Mouse (Mus musculus) cortical plate, adult 2 months (tissue): Measurements from ENCODE around the gene Lbp. TPM values are rescaled to one million over a fixed set of nuclear protein-coding genes. Genes with fewer than 3 reads are reported as not detected.
A peak's percentile ranks its signal among the peaks of the same experiment; 100 is the strongest.

Experiments used
- H3K27ac ChIP-seq: fragments of 200-500 bp; 2 replicates; pipeline ENCODE4 v1.5.1; 2012; ENCODE audit warnings: low read length, control low read depth, inconsistent platforms; ENCODE audit not compliant: insufficient read depth
- H3K4me1 ChIP-seq: fragments of 200-500 bp; 2 replicates; pipeline ENCODE4 v1.6.1; 2011; ENCODE audit warnings: low read length; ENCODE audit not compliant: control insufficient read depth, insufficient read depth
- H3K4me3 ChIP-seq: fragments of 200-500 bp; 2 replicates; pipeline ENCODE4 v1.5.1; 2011; ENCODE audit warnings: mild to moderate bottlenecking, low read length, control low read depth; ENCODE audit not compliant: insufficient read depth
- CTCF ChIP-seq: fragments of 200-500 bp; IDR thresholded peaks from 2 replicates; pipeline ENCODE4 v1.5.1; 2011; ENCODE audit warnings: mild to moderate bottlenecking, control low read depth, low read length; ENCODE audit not compliant: insufficient read depth; ENCODE audit errors: extremely low read depth
- POLR2A ChIP-seq: fragments of 200-500 bp; IDR thresholded peaks from 2 replicates; pipeline ENCODE4 v1.6.1; 2011; ENCODE audit warnings: mild to moderate bottlenecking, low read length, control low read depth; ENCODE audit not compliant: insufficient read depth; ENCODE audit errors: extremely low read depth
- polyA plus RNA-seq: library from polyadenylated mRNA; depleted of rRNA; stranded (reverse); fragments of >200 nt; gene quantifications from 2 replicates; pipeline ENCODE4 v1.2.3, GENCODE M21; 2012; rRNA removed

Lbp gene
- polyA plus RNA-seq: 1.5 and 5.0 TPM in 2 replicates

- no peak for TF ChIP-seq CTCF
- no peak for TF ChIP-seq POLR2A
- H3K27ac ChIP-seq: no peak within 1 kb of the TSS
- no peak within 1 kb of the TSS for H3K4me3 ChIP-seq
- peaks cover 2% of the 10 kb centered on the region for H3K4me1 ChIP-seq
Measured at GRCm38 (mm10) chr2:158305948-158306695, at the start of gene Lbp. Lbp (plus strand) TSS chr2:158306493.

GRCm38 (mm10) chr2:158256894-158257293 lies 49.4 kb upstream of the Lbp start:
- H3K4me1 ChIP-seq: no peaks in the 10 kb centered on the region
- H3K4me3 ChIP-seq: no peak overlapping the region
- H3K27ac ChIP-seq: no peak overlapping the region
- TF ChIP-seq POLR2A (no peak), CTCF (no peak)

- TF ChIP-seq POLR2A: no peak
- H3K4me3 ChIP-seq: no peak within 1 kb of the TSS
- no peak within 1 kb of the TSS for H3K27ac ChIP-seq
- H3K4me1 ChIP-seq: no peaks in the 10 kb centered on the region
Measured at GRCm38 (mm10) chr2:158258005-158258418, 48.3 kb upstream of the Lbp start, which contains the start of gene Bpi. Bpi (plus strand) TSS chr2:158258094.

- Histone ChIP-seq H3K4me3 (no peak overlapping the region), H3K27ac (no peak overlapping the region), H3K4me1 (no peaks in the 10 kb centered on the region)
- TF ChIP-seq POLR2A (no peak), CTCF (peak; percentile 58)
Measured at GRCm38 (mm10) chr2:158258781-158259180, 47.5 kb upstream of the Lbp start.

GRCm38 (mm10) chr2:158259498-158259897 lies 46.8 kb upstream of the Lbp start:
- peaks cover 2% of the 10 kb centered on the region; the same call in 1 of the 2 replicates for H3K4me1 ChIP-seq
- TF ChIP-seq POLR2A: no peak
- TF ChIP-seq CTCF: no peak
- no peak overlapping the region for H3K4me3 ChIP-seq
- no peak overlapping the region for H3K27ac ChIP-seq

GRCm38 (mm10) chr2:158264877-158265276 lies 41.4 kb upstream of the Lbp start:
- Histone ChIP-seq H3K4me3 (no peak overlapping the region), H3K4me1 (peaks cover 3% of the 10 kb centered on the region; the same call in 1 of the 2 replicates), H3K27ac (no peak overlapping the region)
- TF ChIP-seq POLR2A: no peak
- no peak for TF ChIP-seq CTCF

GRCm38 (mm10) chr2:158270017-158270416 lies 36.3 kb upstream of the Lbp start:
- TF ChIP-seq POLR2A: no peak
- no peak for TF ChIP-seq CTCF

GRCm38 (mm10) chr2:158273646-158274045 lies 32.6 kb upstream of the Lbp start:
- no peak for TF ChIP-seq CTCF
- TF ChIP-seq POLR2A: no peak
- no peaks in the 10 kb centered on the region for H3K4me1 ChIP-seq
- H3K4me3 ChIP-seq: no peak overlapping the region
- no peak overlapping the region for H3K27ac ChIP-seq

More at GRCm38 (mm10) chr2:158270017-158270416, 36.3 kb upstream of the Lbp start:
- Histone ChIP-seq H3K4me1 (no peaks in the 10 kb centered on the region), H3K4me3 (no peak overlapping the region), H3K27ac (no peak overlapping the region)

- Histone ChIP-seq H3K4me1 (no peaks in the 10 kb centered on the region), H3K27ac (no peak overlapping the region), H3K4me3 (no peak overlapping the region)
- TF ChIP-seq POLR2A (no peak), CTCF (no peak)
Measured at GRCm38 (mm10) chr2:158275349-158275748, 30.9 kb upstream of the Lbp start.

- H3K27ac ChIP-seq: no peak overlapping the region
- H3K4me3 ChIP-seq: no peak overlapping the region
- TF ChIP-seq CTCF: no peak
- TF ChIP-seq POLR2A: no peak
- no peaks in the 10 kb centered on the region for H3K4me1 ChIP-seq
Measured at GRCm38 (mm10) chr2:158275811-158276210, 30.5 kb upstream of the Lbp start.
